Mouse (Mus musculus) forebrain, embryonic 11.5 days (tissue): ENCODE results near the gene Zfp362. TPM values are rescaled to one million over a fixed set of nuclear protein-coding genes. Genes with fewer than 3 reads are reported as not detected.

ENCODE experiments used
- ATAC-seq: fragments of 200-750 bp; cut with Nextera tagmentation; replicated peaks from 2 replicates; pipeline ENCODE4 v1.8.0; 2017; ENCODE audit warnings: moderate TSS enrichment; ENCODE audit not compliant: low FRiP score
- DNase-seq: peaks from one replicate; pipeline ENCODE4 v3.0.0-alpha.2; 2017; ENCODE audit warnings: low spot score
- H3K27ac ChIP-seq: fragments of 300-500 bp; sonication (generic); 2 replicates; pipeline ENCODE4 v1.5.1; 2014; ENCODE audit warnings: low read depth, low read length
- H3K27me3 ChIP-seq: fragments of 300-500 bp; sonication (generic); 2 replicates; pipeline ENCODE4 v1.6.1; 2014; ENCODE audit warnings: mild to moderate bottlenecking, low read length, mixed read lengths; ENCODE audit not compliant: control insufficient read depth, insufficient read depth
- H3K36me3 ChIP-seq: fragments of 300-500 bp; sonication (generic); 2 replicates; pipeline ENCODE4 v1.6.1; 2014; ENCODE audit warnings: mild to moderate bottlenecking, low read length, moderate library complexity, mixed read lengths; ENCODE audit not compliant: control insufficient read depth, insufficient read depth
- H3K4me1 ChIP-seq: fragments of 300-500 bp; sonication (generic); replicated peaks from 2 replicates; pipeline ENCODE4 v1.6.1; 2014; ENCODE audit warnings: low read length, mixed read lengths; ENCODE audit not compliant: control insufficient read depth, insufficient read depth
- H3K4me2 ChIP-seq: fragments of 300-500 bp; sonication (generic); 2 replicates; pipeline ENCODE4 v1.6.1; 2014; ENCODE audit warnings: low read depth, mild to moderate bottlenecking, low read length, moderate library complexity, mixed read lengths; ENCODE audit not compliant: severe bottlenecking
- H3K4me3 ChIP-seq: fragments of 300-500 bp; sonication (generic); 2 replicates; pipeline ENCODE4 v1.5.1; 2014; ENCODE audit warnings: low read depth, low read length
- H3K9ac ChIP-seq: fragments of 300-500 bp; sonication (generic); 2 replicates; pipeline ENCODE4 v1.6.1; 2014; ENCODE audit warnings: low read length
- H3K9me3 ChIP-seq: fragments of 300-500 bp; sonication (generic); 2 replicates; pipeline ENCODE4 v1.6.1; 2016; ENCODE audit warnings: low read length, mixed read lengths; ENCODE audit not compliant: control insufficient read depth
- WGBS: fragments of 180-500 bp; shearing (Covaris S2); extraction: QIAGEN DNeasy Blood & Tissue Kit; methylation state at CpG from one replicate; pipeline ENCODE4 v1.1.7; 2014; 5-methylcytosine and 5-hydroxymethylcytosine counted together
- polyA plus RNA-seq: library from polyadenylated mRNA; unstranded; fragments of >200 nt; fragmentation: Nextera tagmentation; extraction: Ambion mirVana; gene quantifications from 2 replicates; pipeline ENCODE4 v1.2.1, GENCODE M21; 2014

Gene Zfp362
- polyA plus RNA-seq, 1 experiment from 2014 or later: 55.2 TPM

GRCm38 (mm10) chr4:128776568-128777289 is 29.1 kb downstream of the Zfp362 start:
- no peak overlapping the region for H3K27ac ChIP-seq

GRCm38 (mm10) chr4:128774467-128774866 is 31.4 kb downstream of the Zfp362 start:
- WGBS: 91% methylated on average over 9 of the region's 9 CpGs
- no peaks in the 10 kb centered on the region for H3K9me3 ChIP-seq
- 0 out of 2 replicates have a peak, but pooled peaks cover 2% of the 10 kb centered on the region for H3K4me1 ChIP-seq
- no peak overlapping the region for H3K4me2 ChIP-seq
- H3K27ac ChIP-seq: no peak overlapping the region
- no peaks in the 10 kb centered on the region for H3K27me3 ChIP-seq
- DNase-seq (no peak), ATAC-seq (no peak)
- no peak overlapping the region for H3K9ac ChIP-seq
- H3K4me3 ChIP-seq: no peak overlapping the region
- H3K36me3 ChIP-seq: peaks cover 8% of the 10 kb centered on the region; the same call in 1 of the 2 replicates

More at GRCm38 (mm10) chr4:128776568-128777289, 29.1 kb downstream of the Zfp362 start:
- Histone ChIP-seq H3K4me1 (0 out of 2 replicates have a peak, but pooled peaks cover 2% of the 10 kb centered on the region), H3K36me3 (peaks cover 8% of the 10 kb centered on the region), H3K27me3 (no peaks in the 10 kb centered on the region), H3K4me2 (no peak overlapping the region), H3K9ac (no peak overlapping the region), H3K4me3 (no peak overlapping the region), H3K9me3 (no peaks in the 10 kb centered on the region)
- ATAC-seq (peak; percentile 65), DNase-seq (peak; percentile 91)
- 42% methylated on average over 20 of the region's 20 CpGs for WGBS

GRCm38 (mm10) chr4:128773820-128774219 is 32.0 kb downstream of the Zfp362 start:
- Histone ChIP-seq H3K9ac (no peak overlapping the region), H3K4me1 (0 out of 2 replicates have a peak, but pooled peaks cover 2% of the 10 kb centered on the region), H3K4me3 (no peak overlapping the region), H3K36me3 (peaks cover 8% of the 10 kb centered on the region; the same call in 1 of the 2 replicates), H3K9me3 (no peaks in the 10 kb centered on the region), H3K27me3 (no peaks in the 10 kb centered on the region), H3K27ac (no peak overlapping the region), H3K4me2 (no peak overlapping the region)
- WGBS: 91% methylated on average over 11 of the region's 11 CpGs
- ATAC-seq (no peak), DNase-seq (no peak)

GRCm38 (mm10) chr4:128770698-128771097 is 35.1 kb downstream of the Zfp362 start:
- H3K4me1 ChIP-seq: no peaks in the 10 kb centered on the region
- peaks cover 8% of the 10 kb centered on the region; the same call in 1 of the 2 replicates for H3K36me3 ChIP-seq
- H3K27ac ChIP-seq: no peak overlapping the region
- ATAC-seq: no peak
- WGBS: 89% methylated on average over 5 of the region's 5 CpGs
- no peaks in the 10 kb centered on the region for H3K27me3 ChIP-seq
- H3K4me2 ChIP-seq: no peak overlapping the region
- H3K9me3 ChIP-seq: no peaks in the 10 kb centered on the region
- H3K9ac ChIP-seq: no peak overlapping the region
- DNase-seq: no peak
- H3K4me3 ChIP-seq: no peak overlapping the region

GRCm38 (mm10) chr4:128769569-128770355 is 36.1 kb downstream of the Zfp362 start:
- Histone ChIP-seq H3K9ac (no peak overlapping the region), H3K9me3 (no peaks in the 10 kb centered on the region), H3K27ac (no peak overlapping the region), H3K4me3 (no peak overlapping the region), H3K4me2 (no peak overlapping the region), H3K4me1 (no peaks in the 10 kb centered on the region), H3K27me3 (no peaks in the 10 kb centered on the region), H3K36me3 (peaks cover 4% of the 10 kb centered on the region; the same call in 1 of the 2 replicates)
- no peak for ATAC-seq
- DNase-seq: no peak
- 88% methylated on average over 13 of the region's 13 CpGs for WGBS

GRCm38 (mm10) chr4:128768120-128768519 is 37.7 kb downstream of the Zfp362 start:
- 86% methylated on average over 13 of the region's 13 CpGs for WGBS
- Histone ChIP-seq H3K27me3 (no peaks in the 10 kb centered on the region), H3K4me2 (no peak overlapping the region)

GRCm38 (mm10) chr4:128766929-128767328 is 38.9 kb downstream of the Zfp362 start:
- Histone ChIP-seq H3K4me2 (no peak overlapping the region), H3K27ac (no peak overlapping the region), H3K9me3 (no peaks in the 10 kb centered on the region; the same call in 1 of the 2 replicates), H3K4me3 (no peak overlapping the region), H3K9ac (no peak overlapping the region), H3K27me3 (no peaks in the 10 kb centered on the region), H3K36me3 (no peaks in the 10 kb centered on the region), H3K4me1 (no peaks in the 10 kb centered on the region)
- DNase-seq (no peak), ATAC-seq (no peak)
- 95% methylated on average over 20 of the region's 20 CpGs for WGBS

More at GRCm38 (mm10) chr4:128768120-128768519, 37.7 kb downstream of the Zfp362 start:
- H3K9ac ChIP-seq: no peak overlapping the region
- H3K4me3 ChIP-seq: no peak overlapping the region
- no peak overlapping the region for H3K27ac ChIP-seq
- DNase-seq (no peak), ATAC-seq (no peak)
- H3K4me1 ChIP-seq: no peaks in the 10 kb centered on the region
- H3K9me3 ChIP-seq: no peaks in the 10 kb centered on the region; the same call in 1 of the 2 replicates
- H3K36me3 ChIP-seq: no peaks in the 10 kb centered on the region

- no peaks in the 10 kb centered on the region; the same call in 1 of the 2 replicates for H3K9me3 ChIP-seq
- no peak overlapping the region for H3K4me3 ChIP-seq
- no peaks in the 10 kb centered on the region for H3K36me3 ChIP-seq
- H3K4me2 ChIP-seq: no peak overlapping the region
- no peak overlapping the region for H3K27ac ChIP-seq
- no peak overlapping the region for H3K9ac ChIP-seq
- DNase-seq: no peak
- ATAC-seq: no peak
- no peaks in the 10 kb centered on the region for H3K27me3 ChIP-seq
- WGBS: 97% methylated on average over 6 of the region's 6 CpGs
- no peaks in the 10 kb centered on the region for H3K4me1 ChIP-seq
Measured at GRCm38 (mm10) chr4:128760029-128760428, 45.8 kb downstream of the Zfp362 start.
